Mouse (Mus musculus) urinary bladder, postnatal 4 days (tissue): ENCODE results near the gene E2f8.

Experiments used
- DNase-seq, 2 experiments: peaks; one replicate each; pipeline ENCODE4 v3.0.0; 2021 to 2022; ENCODE audit warnings: low spot score in 2 of 2

E2f8 gene

DNA sequence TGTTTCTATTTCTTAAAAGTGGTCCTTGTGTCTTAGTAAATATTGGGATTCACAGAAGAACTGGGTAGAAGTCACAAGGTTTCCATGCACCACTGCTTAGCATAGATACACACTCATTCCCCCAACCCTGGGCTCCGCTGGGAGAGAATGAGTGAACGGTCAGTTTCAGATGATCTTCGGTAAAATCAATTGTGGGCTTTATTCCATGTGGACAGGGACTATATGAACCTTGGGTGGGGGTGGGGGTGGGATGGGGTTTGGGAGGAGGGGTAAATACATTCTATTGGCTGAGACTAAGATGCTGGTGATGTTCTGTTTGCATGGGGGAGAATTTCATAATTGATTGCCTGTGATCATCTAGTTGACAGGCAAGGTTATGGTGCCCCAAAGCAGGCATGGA is 25.9 kb downstream of the E2f8 start:
- DNase-seq: no peak

DNA sequence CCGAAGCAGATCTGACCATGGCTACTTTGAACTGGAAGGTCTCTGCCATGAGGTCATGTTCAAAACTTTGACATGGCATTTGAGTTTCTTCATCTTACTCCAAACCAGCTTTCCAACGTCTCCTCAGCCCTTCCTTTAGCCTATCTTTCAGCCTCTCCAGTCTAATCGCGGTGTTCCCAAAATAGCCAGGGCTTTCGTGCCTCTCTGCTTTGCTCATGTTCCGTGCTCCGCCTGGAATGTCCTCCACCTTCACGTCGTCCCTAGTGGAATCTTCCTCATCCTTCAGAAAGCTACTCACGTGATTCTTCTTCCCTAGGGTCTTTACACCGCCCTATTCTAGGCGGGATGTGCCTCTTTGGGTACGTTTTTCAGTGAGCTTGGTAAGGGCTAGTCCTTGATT is 27.9 kb downstream of the E2f8 start:
- DNase-seq: no peak

DNA sequence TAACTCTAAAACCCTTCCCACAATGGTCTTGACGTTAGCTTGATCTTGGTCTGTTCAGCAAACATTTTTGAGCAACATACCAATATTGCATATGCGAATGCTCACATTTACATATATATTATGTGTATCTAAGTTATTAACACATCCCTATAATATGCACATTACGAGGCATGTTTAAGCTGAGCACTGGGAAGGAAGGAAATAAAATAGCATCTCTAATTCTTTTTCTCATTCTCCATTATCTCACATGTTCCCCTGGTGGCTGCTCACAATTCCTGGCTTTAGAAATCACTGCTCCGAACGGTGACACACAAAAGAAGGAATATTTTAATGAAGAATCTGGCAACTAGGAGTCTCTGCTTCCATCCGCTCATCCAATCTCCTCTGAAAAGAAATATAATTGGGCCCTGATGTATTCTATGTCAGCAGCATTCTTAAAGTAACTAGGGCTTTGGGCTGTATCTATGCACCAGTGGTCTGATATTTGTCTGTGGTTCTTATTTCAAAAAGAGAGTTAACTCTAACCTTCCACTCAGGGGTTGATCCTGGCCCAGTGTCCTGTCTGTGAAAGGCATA is 29.8 kb downstream of the E2f8 start:
- no peak for DNase-seq

DNA sequence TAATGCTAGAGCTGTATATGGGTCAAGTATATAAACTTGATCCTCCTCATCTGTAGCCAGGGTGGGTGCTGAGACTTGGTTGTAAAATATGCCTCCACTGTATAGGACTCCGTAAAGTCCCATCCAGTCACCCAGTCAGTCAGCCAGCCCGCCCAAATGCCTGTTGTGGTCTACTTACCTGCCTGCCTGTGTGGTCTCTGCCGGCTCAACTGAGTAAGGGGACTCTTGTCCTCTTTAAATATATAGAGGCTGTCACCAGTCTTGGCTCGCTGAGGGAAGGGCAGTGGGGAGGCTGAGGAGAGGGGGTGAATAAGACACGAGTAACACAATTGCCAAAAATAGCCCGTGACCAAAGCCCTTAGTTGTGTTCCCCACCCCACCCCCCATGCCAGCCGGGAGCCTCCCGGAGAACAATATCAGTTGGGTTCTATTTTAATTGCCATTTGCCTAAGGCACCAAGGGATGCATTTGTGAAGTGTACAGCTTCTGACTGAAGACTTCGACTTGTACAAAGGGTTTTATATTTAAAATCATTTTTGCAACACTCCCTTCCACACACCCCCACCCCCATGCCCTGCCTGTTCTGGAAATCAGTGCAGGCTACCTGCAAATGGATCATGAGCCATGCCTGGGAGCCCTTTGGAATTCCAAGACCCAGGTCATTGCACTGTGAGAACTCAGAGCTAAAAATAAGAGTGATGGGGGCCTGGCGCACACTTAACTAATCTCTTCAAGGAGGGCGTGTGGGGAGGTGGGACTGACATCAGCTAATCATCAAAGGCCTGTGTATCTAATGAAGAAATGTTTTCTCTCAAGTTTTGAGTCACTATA is 33.4 kb downstream of the E2f8 start, which contains the start of gene Csrp3:
Gene Csrp3, minus strand, starts transcription at position 214 of the 831 bp plus-strand sequence.
- no peak for DNase-seq

DNA sequence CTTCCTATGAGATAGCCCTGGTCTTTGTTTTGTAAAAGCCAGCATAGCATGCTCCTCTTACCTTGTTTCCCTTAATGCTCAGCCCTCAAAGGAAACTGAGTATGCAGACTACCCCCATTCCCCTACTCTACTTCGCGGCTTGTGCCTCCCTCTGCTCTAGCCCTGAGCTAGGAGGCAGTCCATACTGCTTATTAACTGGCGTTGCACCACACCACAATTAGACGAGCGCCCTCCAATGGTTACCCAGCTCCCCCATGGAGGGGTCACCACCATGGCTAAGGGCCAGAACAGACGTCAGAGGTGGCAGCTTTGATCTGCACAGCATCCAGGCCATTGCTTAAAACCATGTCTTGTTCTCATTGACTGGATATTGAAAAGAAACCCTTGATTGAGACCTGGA is 34.6 kb downstream of the E2f8 start:
- DNase-seq: no peak

DNA sequence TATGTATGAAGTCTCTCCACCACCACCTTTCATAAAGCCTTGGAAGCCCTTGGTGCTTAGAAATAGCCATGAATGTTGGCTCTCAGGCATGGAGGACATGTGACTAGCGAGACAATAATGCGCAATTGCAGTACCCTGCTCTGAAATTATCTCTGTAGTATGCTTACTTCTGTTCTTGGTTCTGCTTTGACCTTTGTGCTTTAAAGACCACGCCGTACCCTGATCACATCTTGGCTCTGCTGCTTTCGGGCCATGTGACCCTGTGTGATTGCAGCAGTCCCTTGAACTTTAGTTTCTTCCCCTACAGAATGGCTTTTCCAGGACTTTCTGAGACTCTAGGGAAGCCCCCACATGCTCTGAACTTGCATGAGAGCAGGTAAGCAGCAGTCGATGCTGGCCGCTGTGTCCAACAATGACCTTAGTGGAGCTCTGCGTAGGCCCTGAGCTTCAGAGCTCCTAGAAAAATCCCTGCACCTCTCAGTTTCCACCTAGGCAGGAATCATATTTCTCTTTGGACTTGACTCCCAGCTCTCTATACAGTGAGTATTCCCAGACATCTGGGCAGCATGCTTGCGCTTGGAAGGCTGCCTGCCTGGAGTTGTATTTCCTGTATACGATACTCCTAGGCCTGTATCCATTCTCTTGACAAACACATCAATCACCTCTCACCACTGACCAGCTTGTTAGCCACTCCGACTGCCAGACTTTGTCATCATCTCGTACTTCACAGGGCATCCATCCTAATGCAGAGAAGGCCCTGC is 36.0 kb downstream of the E2f8 start:
- no peak for DNase-seq

DNA sequence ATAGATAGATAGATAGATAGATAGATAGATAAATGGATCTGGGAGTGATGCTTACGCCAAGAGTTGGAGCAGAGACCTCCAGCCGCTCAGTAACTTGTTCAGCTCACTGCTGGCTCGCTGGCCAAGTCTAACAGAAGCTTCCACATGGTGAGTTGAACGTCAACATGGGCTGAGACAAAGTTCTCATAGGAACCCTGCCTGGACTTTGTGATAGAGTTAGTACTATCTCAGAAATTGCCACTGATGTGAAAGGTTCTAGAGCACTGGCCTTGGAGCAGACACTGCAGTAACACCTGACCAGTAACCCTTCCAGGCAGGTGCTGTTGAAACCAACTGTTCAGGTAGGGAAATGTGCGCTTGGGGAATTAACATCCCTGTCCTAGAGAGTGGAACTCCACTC is 37.9 kb downstream of the E2f8 start:
- no peak for DNase-seq

DNA sequence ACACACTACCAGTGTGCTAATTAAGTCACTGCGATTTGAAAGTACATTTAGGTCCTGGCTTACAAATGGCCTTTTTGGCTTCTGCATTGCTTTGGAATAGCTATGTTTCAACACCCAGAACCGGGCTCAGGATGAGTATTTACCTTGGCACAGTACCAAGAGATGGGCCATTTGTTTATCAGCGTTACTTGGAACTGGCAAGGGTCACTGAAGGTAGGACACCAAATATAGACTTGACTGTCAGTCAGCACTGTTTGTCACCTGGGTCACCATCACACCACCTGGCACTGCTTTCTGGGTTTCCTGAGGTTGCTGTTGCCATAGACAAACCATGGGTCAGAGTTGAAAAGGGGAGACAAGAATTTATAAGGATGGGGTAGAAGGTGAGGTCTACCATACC is 39.0 kb downstream of the E2f8 start:
- DNase-seq: no peak

DNA sequence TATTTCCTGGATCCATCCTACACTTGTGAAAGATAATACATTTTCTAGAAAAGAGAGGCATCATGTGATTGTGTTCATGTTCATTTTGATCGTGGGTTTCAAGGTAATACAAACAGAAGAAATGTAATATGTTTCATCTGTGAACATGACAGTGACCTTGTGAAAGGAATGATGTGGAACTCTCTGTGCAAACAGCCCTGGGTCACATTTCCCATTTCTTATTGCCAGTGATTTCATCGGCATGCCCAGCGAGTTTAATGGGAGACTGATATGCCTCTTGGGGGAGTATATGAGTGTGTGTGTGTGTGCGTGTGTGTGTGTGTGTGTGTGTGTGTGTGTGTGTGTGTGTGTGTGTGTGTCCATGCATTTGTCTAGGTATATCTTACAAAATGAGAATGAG is 39.9 kb downstream of the E2f8 start:
- no peak for DNase-seq

DNA sequence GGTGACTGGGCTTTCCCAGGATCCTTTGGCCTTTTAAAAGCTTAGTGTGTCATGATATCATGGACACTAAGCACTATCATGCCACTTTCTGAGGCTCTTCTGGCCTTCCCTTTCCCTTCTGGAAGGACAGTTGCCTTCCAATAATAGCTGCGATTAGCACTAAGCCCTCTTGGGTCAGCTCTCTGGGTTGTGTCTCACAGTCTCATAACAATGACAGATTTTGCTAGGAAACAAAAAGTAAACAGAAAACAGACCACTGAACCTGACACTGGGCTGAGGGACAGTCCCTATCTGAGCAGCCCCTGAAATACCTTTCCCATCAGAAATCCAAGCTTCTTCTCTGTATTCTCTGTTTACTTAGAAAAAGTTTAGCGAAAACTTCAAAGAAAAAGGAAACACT is 40.9 kb downstream of the E2f8 start:
- no peak for DNase-seq

DNA sequence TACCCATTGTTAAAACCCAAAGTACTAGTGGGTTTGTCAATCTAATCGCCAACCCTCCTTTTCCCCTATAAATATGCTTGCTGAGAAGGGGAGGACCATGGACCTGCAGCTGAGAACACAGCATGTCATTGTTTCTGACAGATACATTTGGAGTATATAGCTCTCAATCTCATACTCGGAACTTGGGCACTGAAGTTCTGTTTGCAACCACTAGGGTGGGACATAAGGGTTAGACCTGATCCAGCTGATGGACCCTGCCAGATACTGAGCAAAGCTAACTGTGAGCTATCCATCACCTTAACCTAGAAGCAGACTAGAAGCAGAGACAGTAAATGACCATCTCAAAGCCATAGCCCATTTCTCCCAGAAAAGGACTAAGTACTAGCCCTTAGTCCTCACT is 43.0 kb downstream of the E2f8 start:
- no peak for DNase-seq

DNA sequence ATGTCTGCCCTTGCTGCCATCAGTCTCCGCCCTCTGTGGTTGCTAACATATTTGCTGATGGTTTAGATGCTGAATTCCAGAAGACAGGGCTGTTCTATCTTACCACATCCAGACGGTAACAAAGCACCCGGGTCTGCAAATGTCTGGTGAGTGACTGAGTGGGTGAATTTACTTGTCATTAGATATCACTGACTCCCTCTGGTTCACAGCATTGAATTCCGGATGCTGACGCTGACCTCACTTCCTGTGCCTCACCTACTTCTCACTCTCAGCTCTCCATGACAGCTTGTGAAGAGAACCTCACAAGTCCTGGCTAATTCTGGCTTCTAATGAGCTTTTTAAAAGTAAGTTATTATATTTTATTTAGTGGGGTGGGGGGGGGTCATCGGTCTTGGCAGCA is 44.4 kb downstream of the E2f8 start:
- DNase-seq: no peak

DNA sequence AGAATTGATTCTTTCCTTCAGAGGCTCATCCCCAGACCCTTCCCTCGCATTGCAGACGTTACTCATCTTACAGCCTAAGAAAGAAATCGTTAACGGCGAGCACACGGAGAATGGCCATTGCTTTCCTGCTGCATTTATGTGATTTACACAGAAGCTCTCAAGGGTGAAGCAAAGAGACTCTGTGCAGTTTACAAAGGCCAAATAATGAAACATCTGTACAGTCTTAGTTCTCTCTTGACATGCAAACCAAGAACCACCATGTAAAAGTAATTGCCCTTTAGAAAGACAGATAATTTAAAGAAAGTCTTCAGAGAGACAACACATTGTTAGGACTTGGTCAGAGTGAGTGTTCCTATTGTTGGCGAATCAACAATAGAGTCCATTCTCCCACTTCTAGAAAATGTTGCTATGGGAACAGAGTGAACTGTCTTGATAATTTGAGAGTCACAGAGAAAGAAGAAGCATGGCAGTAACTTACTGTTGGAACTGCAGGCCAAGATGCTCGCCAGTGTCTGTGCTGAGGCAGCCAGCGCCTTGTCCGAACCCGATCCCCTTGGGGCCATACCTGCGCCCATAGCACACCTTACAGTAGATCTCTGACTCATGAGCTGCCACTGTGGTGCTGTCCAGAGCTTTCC is 46.3 kb downstream of the E2f8 start:
- no peak for DNase-seq

DNA sequence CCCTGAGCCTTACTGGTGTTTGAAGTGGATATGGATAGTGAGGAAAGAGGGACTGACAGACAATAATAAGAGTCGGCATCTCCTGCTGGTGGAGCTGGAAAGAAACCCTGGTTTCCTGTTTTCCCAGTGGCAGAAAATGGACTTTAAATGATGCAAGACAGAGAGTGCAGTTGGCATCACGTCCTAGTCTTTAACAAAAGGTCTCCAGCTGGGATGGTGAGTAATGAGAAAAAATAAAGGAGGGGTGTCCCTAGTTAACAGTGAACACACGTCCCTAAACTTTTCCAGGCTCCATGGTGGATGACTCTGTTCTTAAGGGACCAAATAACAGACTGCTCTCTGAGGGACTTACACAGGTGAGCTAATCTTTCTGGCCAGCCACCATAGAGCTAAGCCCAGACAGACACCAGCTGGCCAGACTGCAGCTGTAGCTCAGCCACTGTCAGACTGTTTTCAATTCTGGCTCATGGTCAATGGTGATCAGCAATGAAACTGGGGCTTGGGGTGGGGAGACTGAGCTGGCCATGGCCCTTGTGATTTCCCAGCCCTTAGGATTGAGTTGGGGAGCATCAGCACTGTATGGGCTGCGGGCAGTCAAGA is 46.9 kb downstream of the E2f8 start:
- no peak for DNase-seq

DNA sequence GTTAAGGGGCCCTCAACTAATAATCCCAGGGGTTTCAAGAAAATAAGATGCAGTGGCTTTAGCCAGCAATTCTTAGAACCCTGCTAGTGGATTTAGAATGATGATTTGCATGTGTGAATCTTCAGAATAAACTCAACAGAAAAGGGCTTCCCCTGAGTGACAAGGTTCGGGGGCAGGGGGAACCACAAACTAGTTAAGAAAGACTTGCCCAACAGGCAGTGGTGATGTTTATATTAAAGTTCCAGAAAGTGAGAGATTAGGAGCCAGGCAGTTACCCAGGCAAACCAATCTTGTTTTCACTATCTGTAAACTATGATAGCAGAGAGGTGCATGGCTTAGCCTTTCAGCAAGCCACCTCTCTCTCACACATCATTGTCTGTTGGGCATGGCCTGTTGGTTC is 48.7 kb downstream of the E2f8 start:
- DNase-seq: no peak

DNA sequence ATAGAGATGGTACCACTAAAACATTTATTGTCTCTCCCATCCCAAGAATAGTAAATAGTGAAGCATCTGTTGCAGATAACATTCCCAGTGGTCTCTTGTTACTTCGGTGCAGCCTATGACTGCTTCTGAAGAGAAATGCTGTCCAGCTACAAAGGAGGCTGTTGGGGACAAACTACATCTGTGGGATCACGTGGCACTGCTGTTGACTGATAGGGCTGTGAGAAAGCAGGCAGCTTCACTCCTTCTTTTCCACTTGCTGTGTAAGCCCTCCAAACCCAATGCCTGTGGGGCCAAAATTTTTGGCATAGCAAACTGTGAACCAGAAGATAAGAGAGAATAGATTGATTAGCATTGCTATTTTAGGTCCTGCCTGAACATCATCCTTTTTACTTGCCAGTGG is 51.0 kb downstream of the E2f8 start:
- DNase-seq: no peak

DNA sequence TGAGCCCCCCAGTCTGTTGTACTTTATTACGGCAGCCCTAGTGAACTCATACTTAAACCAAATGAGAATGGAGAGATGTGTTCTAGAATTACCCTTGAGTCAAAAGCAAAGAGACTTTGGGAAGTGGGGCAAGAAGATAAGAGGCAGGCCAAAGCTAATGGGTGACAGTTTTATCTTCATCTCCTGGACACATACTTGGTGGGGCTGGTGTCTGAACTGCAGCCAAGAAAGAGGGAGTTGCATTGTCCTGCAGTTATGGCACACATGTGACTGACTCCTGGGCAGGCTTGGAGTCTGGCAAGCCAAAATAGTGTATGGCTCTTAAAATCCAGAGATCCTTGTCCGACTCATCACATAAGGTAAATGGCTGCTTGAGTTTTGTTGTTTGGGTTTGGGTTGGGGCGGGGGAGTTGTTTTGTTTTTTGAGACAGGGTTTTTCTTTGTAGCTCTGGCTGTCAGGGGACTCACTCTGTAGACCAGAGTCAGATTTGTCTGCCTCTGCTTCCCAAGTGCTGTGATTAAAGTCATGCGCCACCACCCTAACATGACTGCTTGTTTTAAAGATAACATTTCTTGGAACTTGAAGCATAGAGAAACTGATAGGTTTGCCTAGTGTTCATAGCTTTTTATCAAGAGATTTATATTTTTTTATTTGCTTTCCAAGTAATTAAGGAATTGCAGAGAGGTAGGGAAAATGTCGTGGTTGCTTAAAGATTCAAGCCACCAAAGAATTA is 52.1 kb downstream of the E2f8 start:
- DNase-seq: no peak

DNA sequence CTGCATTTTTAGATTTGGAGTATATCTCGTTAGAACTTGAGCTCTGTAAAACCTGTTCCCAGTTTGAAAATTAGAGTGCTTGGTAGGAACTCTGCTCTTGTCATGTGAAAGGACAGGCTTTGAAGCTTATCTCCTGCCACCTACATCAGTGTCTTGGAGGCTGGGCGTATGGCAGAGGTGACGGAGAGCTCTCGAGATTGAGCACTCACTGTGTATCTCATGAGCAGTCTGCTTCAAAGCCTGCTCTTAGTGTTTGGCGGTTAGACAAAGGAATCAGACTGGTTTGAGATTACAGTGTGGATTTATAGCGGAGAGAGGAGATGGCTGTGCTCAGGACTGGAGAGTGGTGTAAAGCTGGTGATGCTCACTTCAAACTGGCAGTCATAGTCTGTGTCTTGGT is 56.2 kb downstream of the E2f8 start:
- DNase-seq: no peak

DNA sequence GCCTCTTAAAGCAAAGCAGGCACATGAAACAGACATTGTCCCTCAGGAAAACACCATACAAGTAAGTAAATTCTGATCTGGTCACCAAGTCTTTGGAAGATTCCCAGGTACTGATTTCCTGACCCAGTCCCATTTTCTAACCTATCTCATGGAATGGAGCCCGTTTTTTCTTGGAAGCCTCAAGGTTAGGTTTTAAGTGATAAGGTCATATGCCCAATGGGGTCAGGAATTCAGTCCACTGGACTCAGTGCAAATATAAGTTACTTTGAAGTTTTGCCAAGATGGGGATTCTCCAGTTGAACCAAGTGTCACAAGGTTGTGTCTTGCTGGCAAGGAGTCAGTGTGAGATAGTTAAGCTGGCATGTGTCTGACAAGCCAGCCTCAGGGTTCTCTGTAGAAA is 56.7 kb downstream of the E2f8 start:
- DNase-seq: no peak

DNA sequence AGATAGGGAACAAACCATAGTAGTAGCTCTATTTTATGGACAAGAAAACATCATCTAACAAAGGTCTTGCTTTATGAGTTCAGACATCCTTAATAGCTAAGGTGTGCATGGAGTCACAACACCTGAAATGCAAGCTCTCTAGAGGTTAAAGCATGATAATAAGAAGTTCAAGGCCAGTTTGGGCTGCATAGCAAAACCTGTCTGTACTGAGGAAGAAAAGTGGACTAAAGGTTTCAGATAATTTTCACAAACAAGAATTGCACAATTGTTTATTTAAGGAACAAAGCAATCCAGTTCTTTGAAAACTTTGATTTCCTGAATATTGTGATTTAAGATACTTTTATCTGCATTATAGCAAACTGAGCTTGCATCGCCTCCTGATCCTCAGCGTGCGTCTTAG is 57.8 kb downstream of the E2f8 start:
- DNase-seq: no peak

DNA sequence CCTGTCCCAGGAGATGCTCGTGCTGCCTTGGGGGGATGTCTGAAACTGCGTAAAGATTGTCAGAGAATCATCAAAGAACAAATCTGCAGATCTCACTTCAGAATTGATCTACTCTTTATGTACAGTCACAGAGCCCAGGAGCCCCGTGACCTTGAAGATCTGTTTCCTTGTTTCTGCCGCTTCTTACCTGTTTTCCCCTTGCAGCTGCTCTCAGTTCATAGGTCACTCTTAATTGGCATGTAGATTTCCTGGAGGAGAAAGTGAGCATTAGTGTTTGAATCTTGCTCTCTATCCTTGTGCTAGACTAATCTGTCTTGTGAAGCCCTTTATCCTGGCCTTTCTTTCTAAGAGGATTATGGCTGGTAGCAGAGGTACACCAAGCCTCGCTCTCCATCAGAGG is 59.7 kb downstream of the E2f8 start:
- DNase-seq: no peak
